Mouse (Mus musculus): ENCODE measurements around the gene Clic4. TPM values are rescaled to one million over a fixed set of nuclear protein-coding genes. Genes with fewer than 3 reads are reported as not detected.
"Not testable (repeated sequence)": the region's sequence is repeated elsewhere in the genome, so short reads cannot be mapped to it uniquely, and the experiment has no call there.

Gene Clic4
- polyA plus RNA-seq, 1 experiment: not detected

GRCm38 (mm10) chr4:135203806-135204560, 68.6 kb downstream of the Clic4 start:
- TF ChIP-seq POLR2A (IDR thresholded peaks at IDR 0.05; ENCODE audit: insufficient read depth, low read depth, low read length) (no peak), CTCF (IDR thresholded peaks at IDR 0.05; ENCODE audit: insufficient read depth, low read depth, low read length) (no peak)
- Histone ChIP-seq H3K4me3 (ENCODE audit: insufficient read depth, low read depth, low read length) (no peak overlapping the region), H3K4me1 (ENCODE audit: control insufficient read depth, insufficient read depth, low read length) (peaks cover 12% of the 10 kb centered on the region), H3K27ac (ENCODE audit: insufficient read depth, low read depth, low read length) (no peak overlapping the region)
- 48% methylated on average over 17 of the region's 17 CpGs for WGBS

GRCm38 (mm10) chr4:135203279-135203678, 69.3 kb downstream of the Clic4 start:
- TF ChIP-seq CTCF (IDR thresholded peaks at IDR 0.05; ENCODE audit: insufficient read depth, low read depth, low read length) (no peak), POLR2A (IDR thresholded peaks at IDR 0.05; ENCODE audit: insufficient read depth, low read depth, low read length) (no peak)
- H3K4me3 ChIP-seq (ENCODE audit: insufficient read depth, low read depth, low read length): no peak overlapping the region
- H3K27ac ChIP-seq (ENCODE audit: insufficient read depth, low read depth, low read length): no peak overlapping the region
- WGBS: 17% methylated on average over 14 of the region's 14 CpGs
- H3K4me1 ChIP-seq (ENCODE audit: control insufficient read depth, insufficient read depth, low read length): peaks cover 12% of the 10 kb centered on the region

GRCm38 (mm10) chr4:135201771-135202170, 70.8 kb downstream of the Clic4 start:
- peaks cover 23% of the 10 kb centered on the region for H3K4me1 ChIP-seq (ENCODE audit: control insufficient read depth, insufficient read depth, low read length)
- no peak for TF ChIP-seq POLR2A (IDR thresholded peaks at IDR 0.05; ENCODE audit: insufficient read depth, low read depth, low read length)
- no peak for TF ChIP-seq CTCF (IDR thresholded peaks at IDR 0.05; ENCODE audit: insufficient read depth, low read depth, low read length)
- no peak overlapping the region for H3K27ac ChIP-seq (ENCODE audit: insufficient read depth, low read depth, low read length)
- H3K4me3 ChIP-seq (ENCODE audit: insufficient read depth, low read depth, low read length): no peak overlapping the region
- WGBS: 61% methylated on average over 16 of the region's 16 CpGs

- no peak for TF ChIP-seq CTCF (IDR thresholded peaks at IDR 0.05; ENCODE audit: insufficient read depth, low read depth, low read length)
- TF ChIP-seq POLR2A (IDR thresholded peaks at IDR 0.05; ENCODE audit: insufficient read depth, low read depth, low read length): no peak
- WGBS: 35% methylated on average over 8 of the region's 8 CpGs
- Histone ChIP-seq H3K4me1 (ENCODE audit: control insufficient read depth, insufficient read depth, low read length) (peaks cover 15% of the 10 kb centered on the region), H3K27ac (ENCODE audit: insufficient read depth, low read depth, low read length) (no peak overlapping the region), H3K4me3 (ENCODE audit: insufficient read depth, low read depth, low read length) (no peak overlapping the region)
These were observed 74.8 kb downstream of the Clic4 start for GRCm38 (mm10) chr4:135197857-135198256.

- Histone ChIP-seq H3K4me1 (ENCODE audit: control insufficient read depth, insufficient read depth, low read length) (peaks cover 6% of the 10 kb centered on the region), H3K4me3 (ENCODE audit: insufficient read depth, low read depth, low read length) (no peak overlapping the region), H3K27ac (ENCODE audit: insufficient read depth, low read depth, low read length) (no peak overlapping the region)
- no peak for TF ChIP-seq POLR2A (IDR thresholded peaks at IDR 0.05; ENCODE audit: insufficient read depth, low read depth, low read length)
- no peak for TF ChIP-seq CTCF (IDR thresholded peaks at IDR 0.05; ENCODE audit: insufficient read depth, low read depth, low read length)
- 89% methylated on average over 5 of the region's 5 CpGs for WGBS
These were observed 79.8 kb downstream of the Clic4 start for GRCm38 (mm10) chr4:135192841-135193240.

GRCm38 (mm10) chr4:135191604-135192003, 81.0 kb downstream of the Clic4 start:
- TF ChIP-seq CTCF (IDR thresholded peaks at IDR 0.05; ENCODE audit: insufficient read depth, low read depth, low read length): no peak
- no peak for TF ChIP-seq POLR2A (IDR thresholded peaks at IDR 0.05; ENCODE audit: insufficient read depth, low read depth, low read length)
- no peaks in the 10 kb centered on the region for H3K4me1 ChIP-seq (ENCODE audit: control insufficient read depth, insufficient read depth, low read length)
- H3K27ac ChIP-seq (ENCODE audit: insufficient read depth, low read depth, low read length): no peak overlapping the region
- 71% methylated on average over 11 of the region's 11 CpGs for WGBS
- no peak overlapping the region for H3K4me3 ChIP-seq (ENCODE audit: insufficient read depth, low read depth, low read length)

- Histone ChIP-seq H3K27ac (ENCODE audit: insufficient read depth, low read depth, low read length) (no peak overlapping the region), H3K4me1 (ENCODE audit: control insufficient read depth, insufficient read depth, low read length) (no peaks in the 10 kb centered on the region), H3K4me3 (ENCODE audit: insufficient read depth, low read depth, low read length) (no peak overlapping the region)
- 75% methylated on average over 1 of the region's 1 CpGs for WGBS
- TF ChIP-seq CTCF (IDR thresholded peaks at IDR 0.05; ENCODE audit: insufficient read depth, low read depth, low read length) (no peak), POLR2A (IDR thresholded peaks at IDR 0.05; ENCODE audit: insufficient read depth, low read depth, low read length) (no peak)
These were observed 81.4 kb downstream of the Clic4 start for GRCm38 (mm10) chr4:135191185-135191584.

GRCm38 (mm10) chr4:135190364-135190763, 82.2 kb downstream of the Clic4 start:
- TF ChIP-seq CTCF (IDR thresholded peaks at IDR 0.05; ENCODE audit: insufficient read depth, low read depth, low read length): no peak
- no peak for TF ChIP-seq POLR2A (IDR thresholded peaks at IDR 0.05; ENCODE audit: insufficient read depth, low read depth, low read length)
- H3K4me3 ChIP-seq (ENCODE audit: insufficient read depth, low read depth, low read length): no peak overlapping the region

GRCm38 (mm10) chr4:135189452-135190008, 83.1 kb downstream of the Clic4 start:
- Histone ChIP-seq H3K4me1 (ENCODE audit: control insufficient read depth, insufficient read depth, low read length) (no peaks in the 10 kb centered on the region), H3K4me3 (ENCODE audit: insufficient read depth, low read depth, low read length) (no peak overlapping the region), H3K27ac (ENCODE audit: insufficient read depth, low read depth, low read length) (no peak overlapping the region)
- 86% methylated on average over 12 of the region's 12 CpGs for WGBS
- TF ChIP-seq POLR2A (IDR thresholded peaks at IDR 0.05; ENCODE audit: insufficient read depth, low read depth, low read length) (no peak), CTCF (IDR thresholded peaks at IDR 0.05; ENCODE audit: insufficient read depth, low read depth, low read length) (no peak)

More at GRCm38 (mm10) chr4:135190364-135190763, 82.2 kb downstream of the Clic4 start:
- 100% methylated on average over 1 of the region's 1 CpGs for WGBS
- Histone ChIP-seq H3K27ac (ENCODE audit: insufficient read depth, low read depth, low read length) (no peak overlapping the region), H3K4me1 (ENCODE audit: control insufficient read depth, insufficient read depth, low read length) (no peaks in the 10 kb centered on the region)

- 99% methylated on average over 7 of the region's 13 CpGs for WGBS
These were observed 88.3 kb downstream of the Clic4 start for GRCm38 (mm10) chr4:135184277-135184676.

More at GRCm38 (mm10) chr4:135184277-135184676, 88.3 kb downstream of the Clic4 start:
- H3K27ac ChIP-seq (ENCODE audit: insufficient read depth, low read depth, low read length); H3K4me3 ChIP-seq (ENCODE audit: insufficient read depth, low read depth, low read length); H3K4me1 ChIP-seq (ENCODE audit: control insufficient read depth, insufficient read depth, low read length): not testable (repeated sequence)

Measured in olfactory bulb, adult 2 months (tissue).